Mouse (Mus musculus) ES-Bruce4 (cell line): ENCODE measurements around the gene Ip6k2. TPM values are rescaled to one million over a fixed set of nuclear protein-coding genes. Genes with fewer than 3 reads are reported as not detected.
A peak's percentile ranks its signal among the peaks of the same experiment; 100 is the strongest.

Experiments used
- H3K27ac ChIP-seq: 2 replicates; pipeline ENCODE4 v1.5.1; 2012; ENCODE audit warnings: low read length, inconsistent platforms; ENCODE audit not compliant: insufficient read depth
- H3K27me3 ChIP-seq: 2 replicates; pipeline ENCODE4 v1.6.1; 2012; ENCODE audit warnings: mild to moderate bottlenecking, low read length, inconsistent platforms; ENCODE audit not compliant: control insufficient read depth, poor library complexity, insufficient read depth, severe bottlenecking
- H3K36me3 ChIP-seq: 2 replicates; pipeline ENCODE4 v1.6.1; 2012; ENCODE audit warnings: inconsistent platforms, mild to moderate bottlenecking, low read length, moderate library complexity; ENCODE audit not compliant: control insufficient read depth, poor library complexity, insufficient read depth, severe bottlenecking
- H3K4me1 ChIP-seq: one replicate; pipeline ENCODE4 v1.8.1; 2011; ENCODE audit warnings: low read length; ENCODE audit not compliant: control insufficient read depth, insufficient read depth
- H3K4me3 ChIP-seq: 2 replicates; pipeline ENCODE4 v1.5.1; 2011; ENCODE audit warnings: low read depth, mild to moderate bottlenecking, low read length
- H3K9ac ChIP-seq: 2 replicates; pipeline ENCODE4 v1.6.1; 2012; ENCODE audit warnings: low read depth, mild to moderate bottlenecking, inconsistent platforms; ENCODE audit not compliant: poor library complexity, severe bottlenecking
- H3K9me3 ChIP-seq: replicated peaks from 2 replicates; pipeline ENCODE4 v1.6.1; 2012; ENCODE audit warnings: mild to moderate bottlenecking, low read length, inconsistent platforms; ENCODE audit not compliant: control insufficient read depth, poor library complexity, insufficient read depth, severe bottlenecking
- CTCF ChIP-seq: IDR thresholded peaks from one replicate; pipeline ENCODE4 v1.8.1; 2011; ENCODE audit warnings: low read depth, low read length
- EP300 ChIP-seq: IDR thresholded peaks from 2 replicates; pipeline ENCODE4 v1.6.1; 2011; ENCODE audit warnings: low read depth, low read length; ENCODE audit not compliant: insufficient read depth
- POLR2A ChIP-seq: IDR thresholded peaks from one replicate; pipeline ENCODE4 v1.8.1; 2011; ENCODE audit warnings: low read length; ENCODE audit not compliant: insufficient read depth
- polyA plus RNA-seq: library from polyadenylated mRNA; stranded (reverse); fragments of >200 nt; gene quantifications from 2 replicates; pipeline ENCODE4 v1.2.4, GENCODE M21; 2011; ENCODE audit warnings: low read depth; ENCODE audit not compliant: missing spikeins, insufficient read depth, insufficient read length

Gene Ip6k2
- polyA plus RNA-seq, 1 experiment: 37.4 TPM

- peaks cover 17% of the 10 kb centered on the region for H3K36me3 ChIP-seq
- peak overlapping the region; percentile 21; the same call in 1 of the 2 replicates for H3K4me3 ChIP-seq
- no peak overlapping the region for H3K27ac ChIP-seq
- no peaks in the 10 kb centered on the region for H3K4me1 ChIP-seq
- no peaks in the 10 kb centered on the region for H3K27me3 ChIP-seq
- TF ChIP-seq CTCF (no peak), EP300 (no peak), POLR2A (no peak)
- H3K9me3 ChIP-seq: no peaks in the 10 kb centered on the region
- no peak overlapping the region for H3K9ac ChIP-seq
Observed at GRCm38 (mm10) chr9:108795762-108796161, 12.2 kb downstream of the Ip6k2 start.

GRCm38 (mm10) chr9:108796351-108796981 lies 12.9 kb downstream of the Ip6k2 start:
- no peaks in the 10 kb centered on the region for H3K4me1 ChIP-seq

DNA sequence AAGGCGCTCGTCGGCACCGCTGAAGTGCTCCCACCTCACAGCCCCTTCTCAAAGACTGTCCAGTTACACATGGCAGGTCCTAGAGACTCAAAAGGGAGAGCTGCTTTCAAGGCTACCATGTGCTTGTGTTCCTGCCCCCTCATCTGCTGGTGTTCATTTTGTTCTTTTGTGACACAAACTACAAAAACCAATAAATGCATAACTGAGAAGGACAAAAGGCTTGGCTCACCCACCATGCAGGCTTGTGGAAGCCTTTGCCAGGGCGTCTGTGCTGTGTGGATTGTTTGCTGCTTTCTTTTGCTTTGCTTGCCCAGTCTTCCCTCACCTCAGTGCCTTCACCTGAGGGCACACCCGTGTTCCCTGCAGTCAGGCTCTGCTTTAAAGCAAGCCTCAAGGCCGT lies 13.9 kb downstream of the Ip6k2 start:
- Histone ChIP-seq H3K27me3 (no peaks in the 10 kb centered on the region), H3K36me3 (peaks cover 22% of the 10 kb centered on the region), H3K9ac (no peak overlapping the region), H3K4me1 (no peaks in the 10 kb centered on the region), H3K4me3 (no peak overlapping the region), H3K27ac (no peak overlapping the region), H3K9me3 (no peaks in the 10 kb centered on the region)
- TF ChIP-seq EP300: no peak

More at GRCm38 (mm10) chr9:108796351-108796981, 12.9 kb downstream of the Ip6k2 start:
- H3K4me3 ChIP-seq: no peak overlapping the region
- H3K9me3 ChIP-seq: no peaks in the 10 kb centered on the region
- TF ChIP-seq POLR2A: no peak
- TF ChIP-seq EP300: no peak
- TF ChIP-seq CTCF: no peak
- peaks cover 18% of the 10 kb centered on the region for H3K36me3 ChIP-seq
- no peak overlapping the region for H3K9ac ChIP-seq
- H3K27ac ChIP-seq: no peak overlapping the region
- no peaks in the 10 kb centered on the region for H3K27me3 ChIP-seq

DNA sequence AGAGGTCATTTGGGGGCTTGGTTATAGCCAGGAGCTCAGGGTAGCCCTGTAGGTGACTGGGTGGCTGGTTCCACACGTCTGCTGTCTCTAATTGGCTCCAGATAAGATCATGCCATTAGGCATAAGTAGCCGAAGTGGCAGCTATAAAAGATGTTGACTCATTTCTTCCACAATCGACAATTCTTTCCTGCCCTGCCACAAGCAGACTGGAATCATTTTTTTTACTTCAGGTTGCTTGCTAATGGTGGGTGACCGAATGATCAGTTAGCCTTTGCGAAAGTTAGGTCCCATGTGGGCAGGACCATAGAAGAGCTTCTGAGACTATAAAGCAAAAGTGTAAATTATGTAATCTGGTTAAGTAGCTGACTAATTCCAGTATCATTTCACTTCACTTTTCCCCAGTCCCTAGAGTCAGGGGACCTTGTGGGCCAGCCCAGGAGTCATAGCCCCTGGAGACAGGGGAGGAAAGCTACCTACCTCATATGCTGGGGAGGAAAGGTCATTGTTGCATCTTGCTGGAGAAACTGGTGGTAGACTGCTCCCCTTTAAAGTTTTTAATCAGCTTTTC lies 15.0 kb downstream of the Ip6k2 start:
- Histone ChIP-seq H3K27me3 (no peaks in the 10 kb centered on the region), H3K4me1 (no peaks in the 10 kb centered on the region), H3K9me3 (no peaks in the 10 kb centered on the region), H3K9ac (no peak overlapping the region), H3K27ac (no peak overlapping the region), H3K36me3 (peaks cover 24% of the 10 kb centered on the region), H3K4me3 (no peak overlapping the region)
- no peak for TF ChIP-seq POLR2A
- TF ChIP-seq CTCF: no peak
- no peak for TF ChIP-seq EP300

- Histone ChIP-seq H3K9ac (no peak overlapping the region), H3K27ac (no peak overlapping the region), H3K4me1 (no peaks in the 10 kb centered on the region), H3K36me3 (peaks cover 24% of the 10 kb centered on the region), H3K4me3 (no peak overlapping the region), H3K9me3 (no peaks in the 10 kb centered on the region), H3K27me3 (no peaks in the 10 kb centered on the region)
- TF ChIP-seq EP300 (no peak), POLR2A (no peak), CTCF (no peak)
Observed at GRCm38 (mm10) chr9:108799564-108799963, 16.0 kb downstream of the Ip6k2 start.

DNA sequence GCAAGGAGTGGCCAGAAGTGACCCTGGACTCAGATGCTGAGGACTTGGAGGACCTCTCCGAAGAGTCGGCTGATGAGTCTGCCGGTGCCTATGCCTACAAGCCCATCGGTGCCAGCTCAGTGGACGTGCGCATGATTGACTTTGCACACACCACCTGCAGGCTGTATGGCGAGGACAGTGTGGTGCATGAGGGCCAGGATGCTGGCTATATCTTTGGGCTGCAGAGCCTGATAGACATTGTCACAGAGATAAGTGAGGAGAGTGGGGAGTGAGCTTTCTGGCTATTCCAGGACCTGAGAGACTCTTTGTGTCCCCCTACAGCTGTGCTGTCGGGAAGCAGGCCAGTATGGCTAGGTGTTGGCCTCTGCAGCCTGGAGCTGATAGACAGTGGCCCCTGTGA lies 22.2 kb downstream of the Ip6k2 start:
- Histone ChIP-seq H3K4me1 (peaks cover 2% of the 10 kb centered on the region), H3K36me3 (peaks cover 7% of the 10 kb centered on the region; the same call in 1 of the 2 replicates), H3K9me3 (no peaks in the 10 kb centered on the region), H3K27ac (no peak overlapping the region), H3K4me3 (no peak overlapping the region), H3K27me3 (no peaks in the 10 kb centered on the region), H3K9ac (no peak overlapping the region)
- TF ChIP-seq POLR2A (no peak), CTCF (no peak), EP300 (no peak)
